Mouse (Mus musculus) intestine, postnatal 0 days (tissue): Measurements from ENCODE around the gene Cd6. TPM values are rescaled to one million over a fixed set of nuclear protein-coding genes. Genes with fewer than 3 reads are reported as not detected.

ENCODE experiments used
- ATAC-seq: fragments of 200-750 bp; cut with Nextera tagmentation; 2 replicates; pipeline ENCODE4 v1.8.0; 2017; ENCODE audit warnings: mild to moderate bottlenecking, moderate TSS enrichment, moderate library complexity
- H3K27ac ChIP-seq: fragments of 300-500 bp; sonication (generic); 2 replicates; pipeline ENCODE4 v1.5.1; 2014; ENCODE audit warnings: mild to moderate bottlenecking, low read depth, low read length, moderate library complexity
- H3K27me3 ChIP-seq: fragments of 300-500 bp; sonication (generic); replicated peaks from 2 replicates; pipeline ENCODE4 v1.6.1; 2014; ENCODE audit warnings: low read length, mixed read lengths; ENCODE audit not compliant: control insufficient read depth, insufficient read depth
- H3K36me3 ChIP-seq: fragments of 300-500 bp; sonication (generic); 2 replicates; pipeline ENCODE4 v1.6.1; 2014; ENCODE audit warnings: mild to moderate bottlenecking, moderate library complexity; ENCODE audit not compliant: control insufficient read depth, insufficient read depth
- H3K4me1 ChIP-seq: fragments of 300-500 bp; sonication (generic); replicated peaks from 2 replicates; pipeline ENCODE4 v1.6.1; 2014; ENCODE audit warnings: antibody characterized with exemption, low read length, mixed read lengths; ENCODE audit not compliant: control insufficient read depth, insufficient read depth
- H3K4me2 ChIP-seq: fragments of 300-500 bp; sonication (generic); replicated peaks from 2 replicates; pipeline ENCODE4 v1.6.1; 2014; ENCODE audit warnings: low read depth, mild to moderate bottlenecking, moderate library complexity
- H3K4me3 ChIP-seq: fragments of 300-500 bp; sonication (generic); 2 replicates; pipeline ENCODE4 v1.5.1; 2014; ENCODE audit warnings: low read depth, low read length
- H3K9ac ChIP-seq: fragments of 300-500 bp; sonication (generic); 2 replicates; pipeline ENCODE4 v1.6.1; 2014; ENCODE audit warnings: mild to moderate bottlenecking, low read depth, low read length
- H3K9me3 ChIP-seq: fragments of 300-500 bp; sonication (generic); 2 replicates; pipeline ENCODE4 v1.6.1; 2016; ENCODE audit warnings: mixed run types; ENCODE audit not compliant: control insufficient read depth
- CTCF ChIP-seq: sonication (generic); IDR thresholded peaks from 2 replicates; pipeline ENCODE4 v1.5.1; 2016; ENCODE audit warnings: low read depth, mild to moderate bottlenecking, control low read depth, antibody characterized with exemption, moderate library complexity
- WGBS: fragments of 180-500 bp; shearing (Covaris S2); extraction: QIAGEN DNeasy Blood & Tissue Kit; methylation state at CpG from one replicate; pipeline ENCODE4 v1.1.7; 2014; 5-methylcytosine and 5-hydroxymethylcytosine counted together
- polyA plus RNA-seq: library from polyadenylated mRNA; unstranded; fragments of >200 nt; fragmentation: Nextera tagmentation; extraction: Ambion mirVana; gene quantifications from 2 replicates; pipeline ENCODE4 v1.2.1, GENCODE M21; 2015

Cd6 gene
- polyA plus RNA-seq, 1 experiment from 2014 or later = 0.05 TPM

DNA sequence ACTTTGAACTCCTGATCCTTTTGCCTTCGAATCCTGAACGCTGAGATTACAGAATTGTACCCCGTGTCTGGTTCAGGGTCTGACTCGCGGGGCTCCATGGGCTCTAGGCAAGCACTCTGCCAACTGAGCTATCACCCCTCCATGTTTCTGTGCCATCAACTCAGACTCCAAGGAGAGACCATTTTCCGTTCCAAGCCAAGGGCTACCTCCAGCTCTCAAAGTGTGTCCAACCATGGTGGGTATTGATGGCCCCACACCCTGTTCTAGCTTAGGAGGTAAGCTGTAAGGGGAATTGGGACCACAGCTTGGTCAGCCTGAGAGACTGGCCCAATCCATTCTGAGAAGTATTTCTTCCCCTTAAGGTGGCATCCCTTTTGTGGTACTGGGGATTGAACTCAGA is 80.6 kb downstream of the Cd6 start:
- Histone ChIP-seq H3K9ac (no peak overlapping the region), H3K9me3 (no peaks in the 10 kb centered on the region), H3K27me3 (no peaks in the 10 kb centered on the region), H3K4me3 (no peak overlapping the region), H3K4me1 (no peaks in the 10 kb centered on the region), H3K27ac (no peak overlapping the region), H3K36me3 (no peaks in the 10 kb centered on the region), H3K4me2 (no peak overlapping the region)
- ATAC-seq = no peak
- WGBS = 63% methylated on average over 6 of the region's 6 CpGs
- TF ChIP-seq CTCF = no peak

DNA sequence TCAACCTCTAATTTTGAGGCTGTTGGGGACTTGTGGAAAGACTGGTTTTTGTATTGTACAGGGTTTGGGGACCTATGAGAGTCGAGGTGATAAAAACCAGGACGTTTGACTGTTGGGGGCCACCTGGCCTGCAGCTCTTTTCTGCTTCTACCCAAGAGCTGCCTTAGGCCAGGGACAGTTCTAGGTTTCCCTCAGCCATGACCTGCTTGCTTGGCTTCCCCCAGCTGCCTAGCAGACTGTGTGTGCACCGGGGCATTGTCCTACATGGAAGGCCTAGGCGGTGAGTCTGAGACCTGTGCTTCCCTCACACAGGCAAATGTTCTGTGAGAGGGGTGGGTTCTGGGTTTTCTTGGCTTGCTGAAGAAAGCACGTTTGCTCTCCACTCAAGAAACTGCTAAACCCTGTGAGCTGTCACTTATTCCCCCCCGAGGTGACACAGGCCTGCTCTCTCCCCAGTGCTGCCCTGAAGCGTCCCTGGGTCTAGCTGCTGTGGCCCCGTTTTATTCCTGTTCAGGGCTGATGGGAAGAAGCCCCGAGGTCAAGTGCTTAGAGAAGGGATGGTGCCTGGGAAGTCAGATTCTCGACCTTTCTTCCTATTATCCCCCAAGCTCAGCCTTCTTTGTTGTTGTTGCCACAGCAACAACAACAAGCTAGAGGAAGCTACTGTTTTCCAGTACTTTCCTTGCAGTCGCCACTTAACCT is 81.3 kb downstream of the Cd6 start:
- 70% methylated on average over 11 of the region's 11 CpGs for WGBS
- Histone ChIP-seq H3K4me2 (no peak overlapping the region), H3K4me1 (no peaks in the 10 kb centered on the region), H3K27ac (no peak overlapping the region), H3K9ac (no peak overlapping the region), H3K9me3 (no peaks in the 10 kb centered on the region), H3K27me3 (no peaks in the 10 kb centered on the region), H3K36me3 (no peaks in the 10 kb centered on the region), H3K4me3 (no peak overlapping the region)
- no peak for ATAC-seq
- no peak for TF ChIP-seq CTCF

DNA sequence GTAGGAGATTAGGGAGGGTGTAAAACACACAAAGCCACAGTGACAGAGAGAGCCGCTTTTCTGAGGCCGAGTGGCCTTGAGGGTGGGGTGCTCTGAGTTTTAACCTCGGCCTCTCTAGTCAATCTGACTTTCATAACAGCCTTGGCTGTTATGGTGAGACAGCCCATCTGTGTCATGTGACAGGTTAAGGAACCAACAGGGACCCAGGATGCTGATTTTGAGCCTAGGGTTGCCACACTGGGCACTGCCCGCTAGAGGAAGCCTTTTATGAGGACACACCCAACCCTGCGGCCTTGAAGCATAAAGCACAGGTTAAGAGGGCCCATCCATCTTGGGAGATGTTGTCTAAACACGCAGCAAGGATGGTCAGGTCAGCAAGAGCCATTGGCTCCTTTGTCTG is 82.1 kb downstream of the Cd6 start:
- no peak for ATAC-seq
- Histone ChIP-seq H3K4me1 (no peaks in the 10 kb centered on the region), H3K27ac (no peak overlapping the region), H3K4me3 (no peak overlapping the region), H3K27me3 (no peaks in the 10 kb centered on the region), H3K9ac (no peak overlapping the region), H3K9me3 (no peaks in the 10 kb centered on the region), H3K36me3 (no peaks in the 10 kb centered on the region), H3K4me2 (no peak overlapping the region)
- WGBS = 58% methylated on average over 6 of the region's 6 CpGs
- TF ChIP-seq CTCF = no peak

DNA sequence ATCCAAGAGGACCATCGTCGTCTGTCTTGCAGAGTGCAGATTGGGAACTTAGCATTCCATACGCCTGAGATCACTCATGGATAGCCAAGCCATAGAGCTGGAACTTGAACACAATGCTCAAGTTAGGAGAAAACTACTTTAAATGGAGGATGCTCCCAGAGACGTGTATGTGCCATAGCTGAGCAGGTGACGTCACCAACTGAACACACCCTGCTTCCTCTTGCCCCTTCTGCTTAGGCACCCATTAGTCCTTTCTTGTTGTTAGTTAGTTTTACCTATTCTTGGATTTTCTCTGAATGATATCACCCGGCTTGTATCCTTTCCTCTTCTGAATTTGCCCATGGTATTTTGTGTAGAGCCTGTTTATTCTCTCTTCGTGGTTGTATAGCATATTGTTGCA is 82.7 kb downstream of the Cd6 start:
- WGBS = 75% methylated on average over 7 of the region's 7 CpGs
- H3K4me3 ChIP-seq = no peak overlapping the region
- H3K4me2 ChIP-seq = no peak overlapping the region
- no peaks in the 10 kb centered on the region for H3K9me3 ChIP-seq
- no peak for TF ChIP-seq CTCF
- ATAC-seq = no peak
- no peaks in the 10 kb centered on the region for H3K27me3 ChIP-seq
- H3K27ac ChIP-seq = no peak overlapping the region
- no peaks in the 10 kb centered on the region for H3K4me1 ChIP-seq
- no peak overlapping the region for H3K9ac ChIP-seq
- H3K36me3 ChIP-seq = no peaks in the 10 kb centered on the region

DNA sequence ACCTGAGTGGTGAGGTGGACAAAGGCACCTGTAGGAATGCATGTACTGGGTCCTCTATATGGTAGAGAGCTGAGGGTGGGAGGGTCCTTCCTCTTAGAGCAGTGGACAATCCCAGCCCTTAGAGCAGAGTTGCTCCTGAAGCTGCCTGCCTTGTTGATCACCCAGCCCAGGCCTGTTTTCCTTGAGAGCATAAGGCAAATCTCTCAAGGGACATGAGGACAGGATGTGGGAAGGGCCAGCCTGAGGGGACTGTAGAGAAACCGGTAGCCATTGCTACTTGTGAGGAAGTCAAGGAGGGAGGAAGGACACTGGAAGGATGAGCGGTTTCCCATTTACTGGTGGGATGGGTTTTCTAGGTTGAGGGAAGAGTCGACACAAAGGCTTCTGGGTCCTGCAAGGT is 87.3 kb downstream of the Cd6 start:
- no peak for TF ChIP-seq CTCF
- no peak overlapping the region for H3K9ac ChIP-seq
- H3K4me2 ChIP-seq = no peak overlapping the region
- H3K9me3 ChIP-seq = no peaks in the 10 kb centered on the region
- H3K27ac ChIP-seq = no peak overlapping the region
- WGBS = 72% methylated on average over 3 of the region's 3 CpGs
- no peak overlapping the region for H3K4me3 ChIP-seq
- ATAC-seq = no peak
- no peaks in the 10 kb centered on the region for H3K36me3 ChIP-seq
- H3K27me3 ChIP-seq = no peaks in the 10 kb centered on the region
- H3K4me1 ChIP-seq = no peaks in the 10 kb centered on the region

DNA sequence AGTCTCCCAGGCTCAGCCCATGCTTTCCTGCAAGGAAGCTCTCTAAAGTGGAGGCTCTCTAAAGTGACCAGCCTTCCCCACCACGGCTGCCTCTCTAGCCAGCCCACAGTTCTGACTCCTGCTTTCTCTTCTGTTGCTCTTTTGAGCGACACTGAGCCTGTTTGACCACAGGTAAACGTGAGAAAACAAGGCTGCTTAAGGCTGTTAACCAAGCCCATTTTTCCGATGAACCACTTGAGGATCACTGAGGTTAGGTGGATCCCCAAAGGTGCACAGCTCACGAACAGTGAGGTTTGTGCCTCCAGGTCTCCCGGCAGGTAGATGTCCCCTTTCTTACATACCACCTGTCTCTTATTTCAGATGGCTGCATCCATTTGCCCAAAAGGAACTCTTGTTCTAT is 87.7 kb downstream of the Cd6 start:
- TF ChIP-seq CTCF = no peak
- Histone ChIP-seq H3K4me2 (no peak overlapping the region), H3K27ac (no peak overlapping the region), H3K9ac (no peak overlapping the region), H3K36me3 (no peaks in the 10 kb centered on the region), H3K4me1 (no peaks in the 10 kb centered on the region), H3K27me3 (no peaks in the 10 kb centered on the region), H3K9me3 (no peaks in the 10 kb centered on the region), H3K4me3 (no peak overlapping the region)
- WGBS = 83% methylated on average over 6 of the region's 6 CpGs
- ATAC-seq = no peak
